Mouse (Mus musculus) ES-Bruce4 (cell line): ENCODE results near the gene Gpr87. TPM values are rescaled to one million over a fixed set of nuclear protein-coding genes. Genes with fewer than 3 reads are reported as not detected.

Experiments
- H3K27ac ChIP-seq: 2 replicates; pipeline ENCODE4 v1.5.1; 2012; ENCODE audit warnings: low read length, inconsistent platforms; ENCODE audit not compliant: insufficient read depth
- H3K27me3 ChIP-seq: 2 replicates; pipeline ENCODE4 v1.6.1; 2012; ENCODE audit warnings: mild to moderate bottlenecking, low read length, inconsistent platforms; ENCODE audit not compliant: control insufficient read depth, poor library complexity, insufficient read depth, severe bottlenecking
- H3K36me3 ChIP-seq: 2 replicates; pipeline ENCODE4 v1.6.1; 2012; ENCODE audit warnings: inconsistent platforms, mild to moderate bottlenecking, low read length, moderate library complexity; ENCODE audit not compliant: control insufficient read depth, poor library complexity, insufficient read depth, severe bottlenecking
- H3K4me1 ChIP-seq: one replicate; pipeline ENCODE4 v1.8.1; 2011; ENCODE audit warnings: low read length; ENCODE audit not compliant: control insufficient read depth, insufficient read depth
- H3K4me3 ChIP-seq: 2 replicates; pipeline ENCODE4 v1.5.1; 2011; ENCODE audit warnings: low read depth, mild to moderate bottlenecking, low read length
- H3K9ac ChIP-seq: 2 replicates; pipeline ENCODE4 v1.6.1; 2012; ENCODE audit warnings: low read depth, mild to moderate bottlenecking, inconsistent platforms; ENCODE audit not compliant: poor library complexity, severe bottlenecking
- H3K9me3 ChIP-seq: replicated peaks from 2 replicates; pipeline ENCODE4 v1.6.1; 2012; ENCODE audit warnings: mild to moderate bottlenecking, low read length, inconsistent platforms; ENCODE audit not compliant: control insufficient read depth, poor library complexity, insufficient read depth, severe bottlenecking
- CTCF ChIP-seq: IDR thresholded peaks from one replicate; pipeline ENCODE4 v1.8.1; 2011; ENCODE audit warnings: low read depth, low read length
- EP300 ChIP-seq: IDR thresholded peaks from 2 replicates; pipeline ENCODE4 v1.6.1; 2011; ENCODE audit warnings: low read depth, low read length; ENCODE audit not compliant: insufficient read depth
- POLR2A ChIP-seq: IDR thresholded peaks from one replicate; pipeline ENCODE4 v1.8.1; 2011; ENCODE audit warnings: low read length; ENCODE audit not compliant: insufficient read depth
- polyA plus RNA-seq: library from polyadenylated mRNA; stranded (reverse); fragments of >200 nt; gene quantifications from 2 replicates; pipeline ENCODE4 v1.2.4, GENCODE M21; 2011; ENCODE audit warnings: low read depth; ENCODE audit not compliant: missing spikeins, insufficient read depth, insufficient read length

Gpr87 gene
- polyA plus RNA-seq, 1 experiment = not detected

- H3K9ac ChIP-seq = no peak overlapping the region
- no peaks in the 10 kb centered on the region for H3K27me3 ChIP-seq
- H3K27ac ChIP-seq = no peak overlapping the region
- TF ChIP-seq POLR2A (no peak), CTCF (no peak), EP300 (no peak)
- no peaks in the 10 kb centered on the region for H3K4me1 ChIP-seq
- no peaks in the 10 kb centered on the region for H3K36me3 ChIP-seq
- no peaks in the 10 kb centered on the region for H3K9me3 ChIP-seq
- H3K4me3 ChIP-seq = no peak overlapping the region
Measured at GRCm38 (mm10) chr3:59225411-59225810, 30.5 kb upstream of the Gpr87 start.

- Histone ChIP-seq H3K4me3 (no peak overlapping the region), H3K27ac (no peak overlapping the region), H3K4me1 (no peaks in the 10 kb centered on the region), H3K9ac (no peak overlapping the region), H3K27me3 (no peaks in the 10 kb centered on the region), H3K9me3 (no peaks in the 10 kb centered on the region), H3K36me3 (no peaks in the 10 kb centered on the region)
- TF ChIP-seq POLR2A (no peak), CTCF (no peak), EP300 (no peak)
Measured at GRCm38 (mm10) chr3:59222303-59222702, 27.4 kb upstream of the Gpr87 start.

GRCm38 (mm10) chr3:59219326-59219725 lies 24.4 kb upstream of the Gpr87 start:
- no peaks in the 10 kb centered on the region for H3K9me3 ChIP-seq
- no peaks in the 10 kb centered on the region for H3K4me1 ChIP-seq
- H3K9ac ChIP-seq = no peak overlapping the region
- no peak overlapping the region for H3K27ac ChIP-seq
- H3K36me3 ChIP-seq = no peaks in the 10 kb centered on the region
- no peak overlapping the region for H3K4me3 ChIP-seq
- no peak for TF ChIP-seq EP300
- TF ChIP-seq CTCF = no peak
- no peak for TF ChIP-seq POLR2A
- H3K27me3 ChIP-seq = no peaks in the 10 kb centered on the region

GRCm38 (mm10) chr3:59217211-59217610 lies 22.3 kb upstream of the Gpr87 start:
- H3K4me3 ChIP-seq = no peak overlapping the region
- H3K9ac ChIP-seq = no peak overlapping the region
- no peaks in the 10 kb centered on the region for H3K4me1 ChIP-seq
- H3K9me3 ChIP-seq = no peaks in the 10 kb centered on the region
- H3K27ac ChIP-seq = no peak overlapping the region
- no peaks in the 10 kb centered on the region for H3K36me3 ChIP-seq
- no peaks in the 10 kb centered on the region for H3K27me3 ChIP-seq
- TF ChIP-seq EP300 (no peak), POLR2A (no peak), CTCF (no peak)

GRCm38 (mm10) chr3:59212404-59212803 lies 17.5 kb upstream of the Gpr87 start:
- H3K9me3 ChIP-seq = no peaks in the 10 kb centered on the region
- H3K9ac ChIP-seq = no peak overlapping the region
- H3K4me3 ChIP-seq = no peak overlapping the region
- no peaks in the 10 kb centered on the region for H3K27me3 ChIP-seq
- H3K36me3 ChIP-seq = no peaks in the 10 kb centered on the region
- no peaks in the 10 kb centered on the region for H3K4me1 ChIP-seq
- TF ChIP-seq EP300 (no peak), POLR2A (no peak), CTCF (no peak)
- H3K27ac ChIP-seq = no peak overlapping the region

- H3K9me3 ChIP-seq = no peaks in the 10 kb centered on the region
- no peaks in the 10 kb centered on the region for H3K36me3 ChIP-seq
- no peaks in the 10 kb centered on the region for H3K27me3 ChIP-seq
- no peak overlapping the region for H3K9ac ChIP-seq
- H3K4me3 ChIP-seq = no peak overlapping the region
- no peak for TF ChIP-seq POLR2A
- no peak for TF ChIP-seq CTCF
- TF ChIP-seq EP300 = no peak
- no peaks in the 10 kb centered on the region for H3K4me1 ChIP-seq
- no peak overlapping the region for H3K27ac ChIP-seq
Measured at GRCm38 (mm10) chr3:59211784-59212183, 16.9 kb upstream of the Gpr87 start.
